Mouse (Mus musculus) CD4-positive naive resting alpha-beta T cell, adult 57 days (primary cell): Measurements from ENCODE around the gene Casp4. TPM values are rescaled to one million over a fixed set of nuclear protein-coding genes. Genes with fewer than 3 reads are reported as not detected.

Source experiments
- total RNA-seq: library from RNA; stranded (reverse); gene quantifications from one replicate; pipeline ENCODE4 v1.2.4, GENCODE M21; 2023

Gene Casp4
- 19.4 TPM for total RNA-seq

DNA sequence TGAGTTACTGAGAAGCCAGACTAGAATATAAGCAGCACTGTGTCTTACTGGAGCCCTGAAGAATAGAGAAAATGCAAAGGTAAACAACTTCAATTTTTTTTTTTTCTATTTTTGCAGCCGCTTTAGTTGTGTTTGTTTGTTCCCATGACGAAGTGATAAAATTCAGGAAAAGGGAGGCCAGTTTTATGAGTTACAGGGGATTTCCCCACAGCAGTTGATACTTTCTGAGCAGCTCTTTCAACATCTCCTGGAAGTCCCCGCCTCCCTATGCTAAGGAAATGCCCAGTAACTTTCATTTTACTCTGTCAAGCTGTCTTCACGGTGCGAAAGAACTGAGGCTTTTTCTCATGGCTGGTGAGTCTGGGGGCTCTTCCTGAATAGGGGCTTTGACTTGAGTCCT, at the start of gene Casp4:
Gene Casp4, plus strand, starts transcription at position 268 of the 400 bp plus-strand sequence.

DNA sequence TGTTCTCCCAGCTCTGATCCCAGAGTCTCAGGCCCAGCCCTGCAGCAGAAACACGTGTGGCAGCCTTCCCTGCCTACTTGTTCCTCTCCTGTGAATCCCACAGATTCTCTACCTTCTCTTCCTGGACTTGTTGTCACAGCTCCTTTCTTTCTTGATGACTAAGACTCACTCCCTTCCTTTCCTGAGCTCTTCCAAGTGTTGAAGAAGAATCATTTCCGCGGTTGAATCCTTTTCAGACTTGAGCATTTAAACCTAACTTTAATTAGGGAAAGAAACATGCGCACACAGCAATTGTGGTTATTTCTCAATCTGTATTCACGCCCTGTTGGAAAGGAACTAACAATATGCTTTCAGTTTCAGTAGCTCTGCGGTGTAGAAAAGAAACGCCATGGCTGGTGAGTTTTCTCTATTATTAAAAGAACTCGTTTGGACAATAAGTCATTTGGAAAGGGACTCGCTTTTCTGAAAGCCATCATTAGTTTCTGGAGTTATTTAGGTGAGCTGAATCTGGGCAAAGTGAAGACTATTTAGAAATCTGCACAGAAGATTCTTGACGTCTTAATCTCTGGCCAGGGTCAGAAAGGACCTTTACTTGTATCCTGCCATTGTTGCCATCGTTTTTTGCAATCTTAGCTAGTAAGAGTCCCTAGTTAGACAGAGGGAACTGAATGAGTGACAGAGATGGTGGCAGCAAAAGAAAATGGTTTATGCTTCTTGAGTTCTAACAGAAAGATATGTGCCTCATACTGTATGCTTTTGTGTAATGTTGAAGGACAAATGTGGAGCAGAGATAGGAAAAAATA, 10.1 kb upstream of the Casp4 start, which contains the start of gene Casp1:
Gene Casp1, plus strand, starts transcription at position 189 of the 803 bp plus-strand sequence.

DNA sequence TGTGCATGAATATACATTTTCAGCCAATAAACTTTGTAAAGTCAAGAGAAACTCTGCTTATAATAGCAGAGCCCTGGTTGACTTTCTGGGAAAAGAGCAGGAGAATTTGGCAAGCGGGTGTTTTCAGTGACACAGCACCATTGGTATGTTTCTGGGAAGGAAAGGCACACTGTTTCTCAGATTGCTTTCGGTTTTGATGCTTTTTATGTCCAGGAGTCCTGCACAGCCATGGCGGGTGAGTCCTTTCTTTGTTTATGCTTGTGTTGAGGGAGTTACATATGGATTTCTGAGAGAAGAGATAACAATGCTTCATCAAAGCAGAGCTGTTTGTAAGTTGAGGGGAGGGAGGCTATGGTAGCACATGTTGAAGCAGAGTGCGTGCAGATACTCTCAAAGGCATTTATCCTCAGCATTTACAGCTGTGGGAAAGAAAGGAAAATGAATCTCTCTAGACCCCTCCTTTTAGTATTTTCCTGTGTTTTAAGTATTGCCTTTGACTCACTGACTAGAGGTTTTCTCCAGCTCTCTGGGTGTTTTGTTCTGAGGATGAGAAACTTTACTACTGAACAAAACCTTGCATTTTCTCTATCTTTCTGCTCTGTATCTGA, 36.8 kb downstream of the Casp4 start, which contains the start of gene Casp12:
Gene Casp12, plus strand, starts transcription at position 140 of the 608 bp plus-strand sequence.

Other genes starting within 250 kb of the Casp4 start
- 9.4 TPM for gene Casp1, start 10.3 kb upstream of the Casp4 start, total RNA-seq
- gene Casp12, start 36.6 kb downstream of the Casp4 start, total RNA-seq, result 0.47 TPM